Mouse (Mus musculus): ENCODE data around the gene Aadat.
"Not testable (repeated sequence)": the region's sequence is repeated elsewhere in the genome, so short reads cannot be mapped to it uniquely, and the experiment has no call there.

Aadat gene

DNA sequence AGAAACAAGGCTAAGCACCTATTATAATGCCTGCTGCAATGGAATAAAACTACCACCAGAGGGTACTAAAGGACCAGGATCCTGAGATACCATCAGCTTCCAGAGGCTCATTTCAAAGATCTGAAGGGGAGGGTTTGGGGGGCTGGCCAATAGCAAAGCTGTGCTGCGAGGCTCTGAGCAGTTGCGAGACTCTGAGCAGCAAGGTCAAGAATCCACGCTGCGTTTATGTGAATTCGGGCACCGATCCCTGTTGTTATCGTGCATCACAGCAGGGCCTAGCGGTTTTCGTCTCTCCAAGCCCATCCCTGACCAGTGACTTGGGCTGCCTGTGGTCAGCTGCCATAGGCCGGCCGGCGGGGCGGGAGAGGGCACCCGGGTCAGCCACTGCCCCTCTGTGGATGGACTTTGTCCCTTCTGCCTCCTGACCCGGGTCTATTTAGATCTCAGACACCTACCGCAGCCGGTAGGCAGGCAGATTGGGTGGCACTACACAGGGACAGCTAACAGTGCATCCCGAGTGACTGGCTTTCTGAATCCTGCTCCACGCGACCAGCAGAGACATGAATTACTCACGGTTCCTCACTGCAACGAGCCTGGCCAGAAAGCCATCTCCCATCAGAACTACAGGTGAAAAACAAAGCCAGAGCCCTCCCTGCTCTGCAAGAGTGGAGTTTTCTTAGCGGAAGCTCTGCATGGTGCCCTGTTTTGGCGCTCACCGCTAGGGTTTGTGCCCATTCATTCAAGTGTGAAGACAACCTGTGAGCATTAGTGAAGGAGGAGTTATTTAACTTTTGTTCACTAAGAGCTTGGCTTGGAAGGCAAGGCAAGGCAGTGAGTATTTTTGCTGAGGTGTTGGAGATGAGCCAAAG, at the start of gene Aadat:
TSS of gene Aadat (plus strand) at position 280 of the 869 bp plus-strand sequence.
- DNase-seq, result peak; percentile 52

DNA sequence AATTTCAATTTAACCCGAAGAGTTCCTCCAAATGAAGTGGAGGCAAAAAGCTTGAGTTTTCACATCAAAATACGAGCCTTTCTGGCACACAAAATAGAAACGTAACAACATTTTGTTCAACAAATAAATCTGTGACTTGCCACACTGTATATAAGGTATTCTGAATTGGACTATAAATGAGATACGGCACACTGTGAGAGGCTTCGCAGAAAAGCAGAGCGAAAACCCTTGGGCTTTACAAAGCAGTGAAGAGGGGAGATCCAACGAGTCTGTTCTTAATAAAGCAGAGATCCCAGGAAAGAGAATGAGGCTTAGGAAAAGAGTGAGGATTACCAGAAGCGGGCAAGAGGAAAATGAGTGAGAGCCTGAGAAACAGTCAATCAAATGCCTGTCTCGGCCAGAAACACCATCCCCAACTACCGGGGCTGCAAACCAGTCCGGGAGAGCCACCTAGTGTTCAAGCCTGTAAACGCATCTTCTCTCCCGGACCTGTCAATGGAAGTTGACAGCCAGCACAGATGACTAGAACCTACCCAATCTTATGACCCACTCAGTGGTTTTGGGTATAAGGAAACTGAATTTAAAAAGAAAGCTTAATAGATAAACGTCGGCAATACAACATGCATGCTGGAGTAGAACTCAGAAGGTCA, 38.9 kb upstream of the Aadat start:
- DNase-seq, result peak; percentile 73

DNA sequence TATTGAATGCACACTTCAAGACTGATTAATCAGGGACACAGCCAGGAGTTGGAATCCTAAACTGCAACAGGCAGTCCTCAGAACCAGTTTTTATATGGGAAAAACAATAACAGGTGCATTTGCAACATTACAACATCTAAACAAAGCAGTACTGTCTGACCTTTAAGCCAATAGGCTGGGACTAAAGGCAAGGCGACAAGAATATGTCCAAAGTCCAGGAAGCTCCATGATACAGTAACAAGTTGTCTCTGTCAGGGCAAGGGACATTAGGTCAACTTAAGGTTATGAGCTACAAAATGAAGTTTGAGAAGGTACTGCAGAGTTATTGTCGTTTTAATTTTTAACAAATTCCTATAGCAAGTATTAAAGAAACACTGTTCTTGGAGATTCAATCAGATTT, 15.6 kb upstream of the Aadat start:
- no peak for DNase-seq

DNA sequence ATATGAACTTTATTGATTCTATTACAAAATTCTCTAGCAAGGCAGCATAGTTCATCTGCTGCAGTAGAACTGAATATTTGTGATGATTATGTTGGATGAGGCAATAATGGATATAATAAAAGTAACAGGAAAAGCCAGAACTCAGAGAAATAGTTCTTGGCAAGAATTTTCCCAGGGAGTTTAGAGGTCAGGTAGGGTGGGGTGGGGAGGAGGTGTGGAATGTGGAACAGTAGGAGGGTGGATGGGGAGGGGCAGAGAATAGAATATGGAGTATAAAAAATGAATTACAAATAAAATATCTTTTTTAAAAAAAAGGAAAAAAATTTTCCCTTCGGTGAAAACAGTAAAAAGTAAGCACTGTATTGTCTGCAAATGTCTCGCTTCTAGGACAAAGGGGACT, 13.9 kb upstream of the Aadat start:
- DNase-seq, result no peak

DNA sequence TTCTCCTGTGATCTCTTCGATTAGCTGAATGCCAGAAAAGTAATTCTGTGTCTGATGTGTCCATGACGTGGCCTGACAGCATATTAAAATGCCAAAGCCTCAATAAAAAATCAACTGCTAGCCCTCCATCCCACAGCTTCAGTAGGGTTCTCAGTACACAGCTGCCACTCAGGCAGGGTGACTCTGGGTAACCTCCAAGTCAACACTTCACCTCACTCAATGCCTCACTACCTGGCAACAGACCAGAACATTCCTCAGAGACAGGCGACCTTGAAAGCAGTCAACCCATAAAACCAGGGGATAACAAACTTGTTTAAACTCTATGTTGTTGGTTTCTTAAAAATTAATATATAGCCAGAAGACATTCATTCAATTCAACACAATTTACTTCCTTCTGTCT, 13.3 kb upstream of the Aadat start:
- DNase-seq, result no peak

DNA sequence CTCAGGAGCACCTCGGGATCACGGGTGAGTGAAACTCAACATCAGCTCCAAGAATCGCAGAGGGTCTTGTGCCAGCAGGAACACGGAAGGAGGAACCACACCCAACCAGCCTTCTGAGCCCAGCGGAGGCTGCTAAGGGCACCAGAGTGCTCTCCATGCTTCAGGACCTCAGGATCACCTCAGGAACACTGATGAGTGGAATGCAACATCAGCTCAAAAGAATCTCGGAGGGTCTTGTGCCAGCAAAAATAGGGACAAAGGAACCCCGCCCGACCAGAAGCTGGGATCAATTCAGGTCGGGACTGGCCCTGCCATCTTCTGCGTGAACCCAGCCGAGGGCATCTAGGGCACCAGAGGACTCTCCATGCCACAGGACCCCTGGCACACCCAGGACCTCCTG, 11.1 kb upstream of the Aadat start:
- DNase-seq, result no peak

DNA sequence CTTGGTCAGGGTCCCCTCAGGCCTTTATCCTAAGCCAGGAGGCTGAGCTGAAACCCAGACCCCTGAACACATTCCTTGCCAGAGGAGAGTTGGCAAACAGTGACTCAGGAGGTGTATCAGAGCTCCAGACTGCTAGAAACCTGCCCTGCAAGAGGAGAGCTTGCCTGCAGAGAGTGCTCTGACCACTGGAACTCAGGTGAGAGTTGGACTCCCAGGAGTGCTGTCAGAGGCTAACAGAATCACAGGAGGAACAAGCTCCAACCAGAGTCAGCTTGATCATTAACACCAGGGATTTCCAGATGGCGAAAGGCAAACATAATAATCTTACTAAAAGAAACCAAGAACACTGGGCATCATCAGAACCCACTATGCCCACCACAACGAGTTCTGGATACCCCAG, 10.7 kb upstream of the Aadat start:
- not testable (repeated sequence) for DNase-seq

DNA sequence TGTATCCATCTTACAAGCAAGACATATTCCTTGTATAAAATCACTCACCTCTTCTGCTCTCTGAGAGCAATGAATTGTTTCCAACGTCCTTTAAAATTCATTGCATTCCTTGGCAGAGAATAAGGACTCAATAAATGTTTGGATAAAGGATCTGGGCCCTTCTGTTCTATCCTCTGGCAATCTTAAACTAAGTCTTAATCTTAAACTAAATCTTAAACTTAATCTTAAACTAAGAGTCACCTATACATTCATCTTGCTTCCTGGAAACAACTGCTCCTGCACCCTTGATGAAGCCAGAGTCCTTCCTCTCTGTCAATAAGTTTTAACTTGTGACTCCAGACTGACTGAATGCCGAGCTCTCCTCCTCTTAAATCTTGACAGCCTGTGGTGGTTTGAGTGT, 2.6 kb upstream of the Aadat start, which contains the start of gene Gm10283:
TSS of gene Gm10283 (minus strand) at position 101 of the 400 bp plus-strand sequence.
- no peak for DNase-seq

DNA sequence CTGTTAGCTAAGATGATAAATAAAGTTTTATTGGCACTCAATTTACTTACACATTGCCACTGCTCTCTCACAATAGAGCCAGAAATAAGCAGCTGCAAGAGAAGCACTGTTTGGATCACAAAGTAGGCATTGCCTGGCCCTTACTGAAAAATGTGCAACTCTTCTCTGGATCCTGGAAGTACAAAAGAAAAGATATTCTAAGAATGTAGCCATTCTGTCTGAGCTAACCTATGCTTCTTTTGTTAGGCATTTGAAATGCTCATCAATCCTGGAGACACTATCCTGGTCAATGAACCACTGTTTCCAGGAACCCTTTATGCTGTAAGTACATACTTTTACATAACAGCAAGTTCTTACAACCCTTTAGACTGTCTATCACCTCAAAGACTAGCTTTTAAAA, 12.6 kb downstream of the Aadat start:
- DNase-seq, result no peak

DNA sequence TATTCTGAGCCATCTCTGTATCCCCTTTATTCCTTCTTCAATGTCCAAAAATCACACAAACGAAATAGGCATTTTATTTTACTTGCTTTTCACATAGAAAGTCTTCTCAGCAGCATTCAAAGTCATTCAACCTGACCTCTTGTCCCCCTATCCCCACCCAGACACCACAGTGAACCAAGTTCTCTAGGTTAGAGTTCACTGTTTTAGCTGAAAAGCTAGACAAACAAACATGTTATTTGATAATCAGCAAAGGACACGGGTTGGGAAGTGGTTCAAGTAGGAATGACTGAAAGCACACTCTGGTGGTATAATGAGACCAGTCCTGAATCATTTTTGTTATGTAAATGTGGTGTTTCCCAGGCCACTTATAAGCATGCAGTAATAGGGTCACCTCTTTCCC, 29.2 kb downstream of the Aadat start:
- DNase-seq, result no peak

DNA sequence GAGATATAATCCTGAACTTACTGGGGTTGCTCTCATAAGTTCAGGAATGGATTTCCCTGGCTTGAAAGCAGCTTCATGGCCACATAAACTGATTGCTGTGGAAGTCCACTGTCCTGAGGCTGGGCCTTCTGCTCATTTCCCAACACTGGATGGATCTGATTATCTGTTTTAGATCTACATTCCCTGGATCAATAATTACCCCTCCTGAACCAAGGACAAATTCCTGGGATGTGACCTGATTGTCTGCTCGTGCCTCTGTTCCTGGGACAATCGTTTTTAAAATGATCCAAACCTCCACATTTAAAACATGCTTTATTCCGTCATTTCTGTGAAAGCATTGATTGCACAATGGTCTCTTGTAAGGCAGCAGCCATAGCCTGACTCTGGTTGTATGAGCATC, 61.1 kb downstream of the Aadat start:
- DNase-seq, result no peak

DNA sequence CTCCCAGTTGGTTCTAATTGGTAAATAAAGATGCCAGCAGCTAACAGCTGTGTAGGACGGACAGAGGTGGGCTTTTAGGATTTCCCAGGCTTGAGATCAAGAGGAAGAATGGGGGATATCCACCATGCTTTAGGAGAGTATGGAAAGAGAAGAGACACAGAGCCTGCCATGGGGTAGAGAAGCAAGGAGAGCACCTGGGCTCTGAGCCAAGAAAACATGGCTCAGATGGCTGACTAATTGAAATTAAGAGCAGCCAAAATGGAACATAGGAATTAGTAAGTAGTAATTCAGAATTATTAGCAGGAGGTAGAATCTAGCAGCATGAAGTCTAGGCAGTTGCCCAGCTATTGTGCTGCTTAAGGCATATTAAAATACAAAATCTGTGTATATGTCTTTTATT, 71.5 kb downstream of the Aadat start:
- no peak for DNase-seq

DNA sequence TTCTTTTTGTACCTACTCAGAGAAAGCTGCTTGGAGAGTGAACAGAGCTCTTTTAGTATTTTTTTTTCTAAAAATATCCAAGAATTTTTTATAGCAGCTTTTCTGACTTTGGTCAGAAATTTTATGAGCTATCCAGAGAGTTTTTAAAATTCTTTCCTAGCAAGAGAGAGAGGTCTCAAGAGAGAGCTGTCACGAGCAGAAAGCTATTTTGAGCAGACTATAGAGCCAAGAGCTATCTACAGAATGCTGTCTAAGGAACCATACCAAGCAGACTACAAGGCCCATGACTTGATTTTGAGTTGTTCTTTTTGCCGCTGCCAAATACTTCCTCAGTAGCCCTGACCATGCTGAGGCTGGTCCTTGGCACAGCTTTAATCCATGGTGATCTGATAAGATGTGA, 77.6 kb downstream of the Aadat start:
- DNase-seq, result no peak

DNA sequence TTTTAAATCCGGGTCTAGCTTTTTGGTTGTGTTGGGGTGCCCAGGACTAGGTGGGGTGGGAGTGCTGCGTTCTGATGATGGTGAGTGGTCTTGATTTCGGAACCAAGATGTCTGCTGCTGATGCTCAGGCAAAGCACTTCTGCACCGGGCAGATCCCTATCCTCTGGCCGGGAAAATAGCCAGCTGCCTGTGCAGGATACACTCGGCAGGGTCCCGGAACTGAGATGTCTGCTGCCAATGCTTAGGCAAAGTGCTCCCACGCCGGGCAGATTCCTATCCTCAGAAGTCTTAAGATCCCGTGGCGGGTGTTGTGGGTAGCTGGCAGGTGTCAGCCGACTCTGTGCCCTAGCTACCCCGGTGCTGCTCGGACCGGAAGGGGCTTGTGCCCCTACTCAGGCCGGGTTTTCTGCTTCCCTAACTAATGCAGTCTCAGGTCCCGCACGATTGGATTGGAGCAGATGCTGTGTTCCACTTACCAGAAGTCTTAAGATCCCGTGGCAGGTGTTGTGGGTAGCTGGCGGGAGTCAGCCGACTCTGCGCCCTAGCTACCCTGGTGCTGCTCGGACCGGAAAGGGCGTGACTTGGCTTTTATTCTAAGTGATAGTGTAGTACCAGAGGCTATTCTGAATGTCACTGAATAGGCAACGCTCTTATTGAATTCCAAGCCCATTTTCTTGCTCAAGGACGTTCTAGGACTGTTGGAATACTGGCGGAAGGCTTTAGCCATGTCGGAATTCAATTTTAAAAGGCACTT, 85.8 kb downstream of the Aadat start:
- not testable (repeated sequence) for DNase-seq

DNA sequence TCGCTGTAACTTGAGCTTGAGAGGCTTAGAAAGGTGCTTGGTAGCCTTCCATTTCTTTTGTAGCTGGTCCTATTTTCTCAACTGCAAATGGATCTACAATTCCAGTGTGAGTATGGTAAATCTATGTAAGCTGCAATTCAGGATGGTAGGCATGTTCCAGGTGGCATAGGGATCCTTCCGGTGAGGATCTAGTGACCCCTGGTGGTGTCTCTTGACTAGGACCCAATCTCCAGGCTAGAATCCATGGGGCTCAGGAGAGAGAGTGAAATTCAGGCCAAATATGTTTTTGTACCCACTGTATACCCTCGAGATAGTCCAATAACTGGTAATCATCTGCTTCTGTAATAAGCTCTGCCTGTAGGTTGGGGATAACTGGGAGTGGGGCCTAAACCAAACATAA, 89.0 kb downstream of the Aadat start:
- no peak for DNase-seq
